Mouse (Mus musculus) neural tube, embryonic 15.5 days (tissue): ENCODE measurements around the gene Mast4. TPM values are rescaled to one million over a fixed set of nuclear protein-coding genes. Genes with fewer than 3 reads are reported as not detected.

Experiments used
- ATAC-seq: fragments of 200-750 bp; cut with Nextera tagmentation; 2 replicates; pipeline ENCODE4 v1.8.0; 2017; ENCODE audit warnings: mild to moderate bottlenecking, moderate TSS enrichment, moderate library complexity; ENCODE audit not compliant: low FRiP score
- H3K27ac ChIP-seq: fragments of 300-500 bp; sonication (generic); replicated peaks from 2 replicates; pipeline ENCODE4 v1.5.1; 2015; ENCODE audit warnings: mild to moderate bottlenecking, inconsistent platforms
- H3K27me3 ChIP-seq: fragments of 300-500 bp; sonication (generic); replicated peaks from 2 replicates; pipeline ENCODE4 v1.6.1; 2015; ENCODE audit warnings: inconsistent platforms
- H3K36me3 ChIP-seq: fragments of 300-500 bp; sonication (generic); 2 replicates; pipeline ENCODE4 v1.6.1; 2015; ENCODE audit warnings: inconsistent platforms
- H3K4me1 ChIP-seq: fragments of 300-500 bp; sonication (generic); 2 replicates; pipeline ENCODE4 v1.6.1; 2015; ENCODE audit warnings: inconsistent platforms
- H3K4me2 ChIP-seq: fragments of 300-500 bp; sonication (generic); 2 replicates; pipeline ENCODE4 v1.6.1; 2015; ENCODE audit warnings: inconsistent platforms, mild to moderate bottlenecking, moderate library complexity
- H3K4me3 ChIP-seq: fragments of 300-500 bp; sonication (generic); replicated peaks from 2 replicates; pipeline ENCODE4 v1.5.1; 2015; ENCODE audit warnings: mild to moderate bottlenecking, inconsistent platforms
- H3K9ac ChIP-seq: fragments of 300-500 bp; sonication (generic); replicated peaks from 2 replicates; pipeline ENCODE4 v1.6.1; 2015; ENCODE audit warnings: mild to moderate bottlenecking, inconsistent platforms
- H3K9me3 ChIP-seq: fragments of 300-500 bp; sonication (generic); replicated peaks from 2 replicates; pipeline ENCODE4 v1.6.1; 2016; ENCODE audit warnings: inconsistent platforms
- WGBS: fragments of 180-500 bp; shearing (Covaris S2); methylation state at CpG from one replicate; pipeline ENCODE4 v1.1.7; 2015; ENCODE audit warnings: mixed read lengths; 5-methylcytosine and 5-hydroxymethylcytosine counted together
- polyA plus RNA-seq: library from polyadenylated mRNA; unstranded; fragments of >200 nt; fragmentation: Nextera tagmentation; extraction: Ambion mirVana; gene quantifications from 2 replicates; pipeline ENCODE4 v1.2.1, GENCODE M21; 2015

The Mast4 gene
- polyA plus RNA-seq, 1 experiment from 2014 or later = 24.7 TPM

- no peaks in the 10 kb centered on the region; the same call in 1 of the 2 replicates for H3K4me1 ChIP-seq
- no peak overlapping the region for H3K27ac ChIP-seq
- no peak overlapping the region for H3K4me2 ChIP-seq
- no peak overlapping the region for H3K4me3 ChIP-seq
- no peaks in the 10 kb centered on the region for H3K27me3 ChIP-seq
- H3K9ac ChIP-seq = no peak overlapping the region
- ATAC-seq = no peak
- 83% methylated on average over 4 of the region's 4 CpGs for WGBS
- no peaks in the 10 kb centered on the region for H3K36me3 ChIP-seq
- H3K9me3 ChIP-seq = no peaks in the 10 kb centered on the region
These were observed 123.6 kb downstream of the Mast4 start for GRCm38 (mm10) chr13:103210746-103211145.

DNA sequence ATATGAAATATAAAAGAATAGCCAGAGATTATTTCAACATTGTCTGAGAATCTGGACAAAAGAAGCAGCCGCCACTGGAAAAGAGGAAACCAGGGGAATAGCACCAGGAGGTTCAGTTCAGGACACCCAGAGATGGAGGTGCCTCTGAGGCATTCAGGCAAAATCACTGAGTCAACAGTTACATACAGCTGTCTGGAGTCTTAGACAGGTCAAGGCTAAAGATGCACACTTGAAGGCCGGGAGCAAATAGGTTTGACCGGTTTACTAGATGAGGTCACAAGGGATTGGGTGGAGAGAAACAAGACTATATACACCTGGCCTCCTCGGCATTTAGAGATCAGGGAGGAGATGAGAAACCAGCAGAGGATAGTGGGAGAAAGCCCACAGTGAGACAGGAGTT, 127.1 kb downstream of the Mast4 start:
- Histone ChIP-seq H3K4me1 (peaks cover 5% of the 10 kb centered on the region; the same call in 1 of the 2 replicates), H3K4me2 (no peak overlapping the region), H3K9me3 (no peaks in the 10 kb centered on the region), H3K36me3 (no peaks in the 10 kb centered on the region), H3K4me3 (no peak overlapping the region), H3K9ac (no peak overlapping the region), H3K27me3 (no peaks in the 10 kb centered on the region), H3K27ac (no peak overlapping the region)
- WGBS = 92% methylated on average over 4 of the region's 4 CpGs
- no peak for ATAC-seq

DNA sequence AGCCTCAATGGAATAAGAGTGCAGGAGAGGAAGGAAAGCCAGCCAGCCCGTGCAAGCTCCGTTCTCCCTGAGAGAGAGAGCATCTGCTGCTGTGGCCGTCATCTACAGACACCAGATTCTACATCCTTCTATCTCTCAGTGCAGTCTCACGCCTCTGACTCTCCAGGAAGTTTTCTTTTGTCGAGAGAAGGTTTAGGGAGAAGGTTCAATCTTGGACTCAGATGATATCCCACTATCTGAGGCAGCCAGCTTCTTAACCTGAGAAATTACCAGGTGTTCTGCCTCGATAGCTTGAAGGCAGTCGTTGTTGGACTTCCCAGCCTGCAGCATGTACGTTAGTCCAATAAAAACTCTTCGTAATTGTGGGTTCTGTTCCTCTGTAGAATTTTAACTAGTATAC, 127.7 kb downstream of the Mast4 start:
- no peak for ATAC-seq
- H3K4me3 ChIP-seq = no peak overlapping the region
- peaks cover 5% of the 10 kb centered on the region; the same call in 1 of the 2 replicates for H3K4me1 ChIP-seq
- H3K4me2 ChIP-seq = no peak overlapping the region
- H3K9me3 ChIP-seq = no peaks in the 10 kb centered on the region
- no peak overlapping the region for H3K27ac ChIP-seq
- WGBS = 78% methylated on average over 9 of the region's 9 CpGs
- no peaks in the 10 kb centered on the region for H3K27me3 ChIP-seq
- H3K9ac ChIP-seq = no peak overlapping the region
- H3K36me3 ChIP-seq = no peaks in the 10 kb centered on the region

GRCm38 (mm10) chr13:103205191-103205590, 129.1 kb downstream of the Mast4 start:
- ATAC-seq = no peak
- WGBS = 89% methylated on average over 5 of the region's 5 CpGs

DNA sequence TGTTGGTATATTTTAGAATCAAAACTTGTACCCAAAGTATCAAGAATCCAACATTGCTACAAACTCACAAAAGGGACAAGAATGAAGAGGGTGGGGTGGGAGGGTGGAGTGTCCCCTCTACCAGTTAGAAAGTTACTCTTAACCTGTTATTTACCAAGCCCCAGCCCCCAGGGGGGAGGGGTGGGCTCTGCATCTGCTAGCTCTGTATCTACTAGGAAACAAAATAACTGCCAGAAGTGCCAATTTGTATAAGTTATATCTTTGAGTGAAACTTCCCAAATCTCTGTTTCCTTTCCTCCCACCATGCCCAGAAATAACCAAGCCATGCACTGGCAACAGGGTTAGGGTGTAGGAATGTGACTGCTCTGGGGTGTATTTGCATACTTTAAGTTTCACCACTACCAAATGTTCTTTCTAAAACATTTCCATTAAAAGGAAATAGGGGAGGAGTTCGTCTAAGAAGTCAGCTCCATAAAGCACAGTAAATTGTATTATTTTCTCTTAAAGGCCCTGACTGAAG, 130.9 kb downstream of the Mast4 start:
- Histone ChIP-seq H3K4me2 (no peak overlapping the region), H3K27me3 (no peaks in the 10 kb centered on the region), H3K4me3 (no peak overlapping the region), H3K27ac (no peak overlapping the region), H3K36me3 (no peaks in the 10 kb centered on the region), H3K9ac (no peak overlapping the region), H3K9me3 (no peaks in the 10 kb centered on the region), H3K4me1 (peaks cover 6% of the 10 kb centered on the region; the same call in 1 of the 2 replicates)
- WGBS = 39% methylated on average over 1 of the region's 1 CpGs
- ATAC-seq = no peak

More at GRCm38 (mm10) chr13:103205191-103205590, 129.1 kb downstream of the Mast4 start:
- H3K27ac ChIP-seq = no peak overlapping the region
- no peak overlapping the region for H3K4me3 ChIP-seq
- H3K4me1 ChIP-seq = 0 out of 2 replicates have a peak, but pooled peaks cover 5% of the 10 kb centered on the region
- H3K9ac ChIP-seq = no peak overlapping the region
- H3K27me3 ChIP-seq = no peaks in the 10 kb centered on the region
- no peak overlapping the region for H3K4me2 ChIP-seq
- no peaks in the 10 kb centered on the region for H3K36me3 ChIP-seq
- H3K9me3 ChIP-seq = no peaks in the 10 kb centered on the region

GRCm38 (mm10) chr13:103201016-103201760, 133.1 kb downstream of the Mast4 start:
- no peaks in the 10 kb centered on the region for H3K36me3 ChIP-seq
- H3K4me3 ChIP-seq = no peak overlapping the region
- no peaks in the 10 kb centered on the region for H3K9me3 ChIP-seq
- no peaks in the 10 kb centered on the region for H3K27me3 ChIP-seq
- no peak for ATAC-seq
- 84% methylated on average over 10 of the region's 10 CpGs for WGBS
- H3K27ac ChIP-seq = no peak overlapping the region
- H3K4me1 ChIP-seq = peaks cover 8% of the 10 kb centered on the region; the same call in 1 of the 2 replicates
- H3K9ac ChIP-seq = no peak overlapping the region
- H3K4me2 ChIP-seq = no peak overlapping the region

GRCm38 (mm10) chr13:103199823-103200660, 134.3 kb downstream of the Mast4 start:
- no peak overlapping the region for H3K4me2 ChIP-seq
- H3K4me1 ChIP-seq = peaks cover 3% of the 10 kb centered on the region; the same call in 1 of the 2 replicates
- no peaks in the 10 kb centered on the region for H3K36me3 ChIP-seq
- WGBS = 74% methylated on average over 2 of the region's 2 CpGs
- ATAC-seq = no peak
- H3K27me3 ChIP-seq = no peaks in the 10 kb centered on the region
- H3K9ac ChIP-seq = no peak overlapping the region
- H3K4me3 ChIP-seq = no peak overlapping the region
- no peaks in the 10 kb centered on the region for H3K9me3 ChIP-seq
- H3K27ac ChIP-seq = no peak overlapping the region

- 75% methylated on average over 9 of the region's 9 CpGs for whole genome bisulfite sequencing
- ATAC-seq = no peak
These were observed 135.9 kb downstream of the Mast4 start for GRCm38 (mm10) chr13:103198210-103198940.

GRCm38 (mm10) chr13:103196307-103196706, 138.0 kb downstream of the Mast4 start:
- Histone ChIP-seq H3K4me1 (peaks cover 3% of the 10 kb centered on the region; the same call in 1 of the 2 replicates), H3K36me3 (no peaks in the 10 kb centered on the region), H3K9me3 (no peaks in the 10 kb centered on the region), H3K9ac (no peak overlapping the region), H3K27me3 (no peaks in the 10 kb centered on the region), H3K4me3 (no peak overlapping the region), H3K27ac (no peak overlapping the region), H3K4me2 (no peak overlapping the region)
- no peak for ATAC-seq
- WGBS = 84% methylated on average over 5 of the region's 5 CpGs

More at GRCm38 (mm10) chr13:103198210-103198940, 135.9 kb downstream of the Mast4 start:
- Histone ChIP-seq H3K9me3 (no peaks in the 10 kb centered on the region), H3K36me3 (no peaks in the 10 kb centered on the region), H3K27ac (no peak overlapping the region), H3K4me2 (no peak overlapping the region), H3K27me3 (no peaks in the 10 kb centered on the region), H3K4me3 (no peak overlapping the region), H3K4me1 (peaks cover 3% of the 10 kb centered on the region; the same call in 1 of the 2 replicates), H3K9ac (no peak overlapping the region)

DNA sequence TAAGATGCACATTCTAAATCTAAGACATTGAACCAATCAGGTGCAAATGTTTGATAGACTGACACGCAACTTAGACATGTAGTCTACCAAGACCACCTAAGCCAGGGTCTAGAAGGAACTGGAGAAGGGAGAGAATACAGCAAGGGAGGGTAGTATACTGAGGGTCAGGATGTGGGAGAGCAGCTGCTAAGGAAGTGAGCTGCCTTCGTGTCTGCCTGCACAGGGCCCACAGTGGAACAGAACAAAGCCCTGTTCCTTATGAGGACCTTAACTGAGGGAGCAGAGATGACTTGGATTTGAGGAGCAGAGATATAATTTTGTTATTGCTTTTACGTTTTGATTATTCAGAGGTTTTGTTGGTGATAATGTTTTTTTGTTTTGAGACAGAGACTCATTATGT, 138.4 kb downstream of the Mast4 start:
- no peak for ATAC-seq
- Histone ChIP-seq H3K36me3 (no peaks in the 10 kb centered on the region), H3K27ac (no peak overlapping the region), H3K9me3 (no peaks in the 10 kb centered on the region), H3K4me1 (peaks cover 3% of the 10 kb centered on the region; the same call in 1 of the 2 replicates), H3K4me3 (no peak overlapping the region), H3K4me2 (no peak overlapping the region), H3K9ac (no peak overlapping the region), H3K27me3 (no peaks in the 10 kb centered on the region)
- WGBS = 82% methylated on average over 3 of the region's 3 CpGs

DNA sequence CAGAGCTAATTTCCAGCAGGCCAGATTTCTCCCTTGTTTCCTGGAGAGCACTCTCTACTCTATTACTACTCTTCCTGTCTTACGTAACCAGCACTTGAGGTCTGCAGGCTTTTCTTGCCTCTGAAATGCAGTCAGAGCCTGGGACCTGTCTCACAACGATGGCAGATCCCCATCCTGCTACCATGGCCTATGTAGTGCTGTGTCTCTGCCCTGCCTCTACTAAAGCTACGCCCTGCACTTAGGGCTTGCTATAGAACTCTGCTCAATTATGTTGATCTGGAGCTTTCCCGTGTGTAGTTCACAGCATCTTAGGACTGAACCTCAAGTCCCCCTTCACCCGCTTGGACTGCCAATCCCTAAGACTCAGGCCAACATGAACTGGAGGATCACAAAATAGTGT, 150.7 kb downstream of the Mast4 start:
- Histone ChIP-seq H3K9ac (no peak overlapping the region), H3K4me2 (no peak overlapping the region), H3K36me3 (no peaks in the 10 kb centered on the region), H3K27ac (no peak overlapping the region), H3K4me3 (no peak overlapping the region), H3K27me3 (no peaks in the 10 kb centered on the region), H3K4me1 (no peaks in the 10 kb centered on the region), H3K9me3 (no peaks in the 10 kb centered on the region)
- WGBS = 89% methylated on average over 5 of the region's 5 CpGs
- no peak for ATAC-seq
